ENCODE assay signal across 1 mouse cellular context in the genomic region with DNA sequence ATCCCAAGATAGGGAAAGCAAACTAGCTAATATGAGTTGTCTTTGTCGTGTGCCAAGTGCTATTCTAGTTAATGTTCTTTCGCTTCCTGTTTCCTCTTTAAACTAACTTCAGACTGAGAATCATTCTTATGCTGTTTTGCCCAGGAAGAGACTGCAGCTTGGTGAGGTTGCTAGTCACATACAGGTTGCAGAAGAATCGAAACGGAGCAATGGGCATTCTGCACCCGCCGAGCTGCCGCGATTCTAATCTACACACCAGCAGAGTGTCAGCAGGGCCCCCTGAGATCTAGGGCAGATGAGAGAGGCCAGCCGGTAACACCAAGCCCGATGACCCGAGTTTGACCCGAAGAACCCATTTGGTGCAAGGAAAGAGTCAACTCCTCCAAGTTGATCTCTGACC.
TF ChIP-seq lines count a peak whose summit lies in the region.

No protein-coding gene starts in this region.

TF ChIP-seq in CH12.LX, 34 proteins besides CTCF, POLR2A, EP300 and RAD21 (continued from another document):
- TF ChIP-seq USF2 (conservative IDR thresholded peaks at IDR 0.05; ENCODE audit: low read depth, low read length) (no peak), HCFC1 (IDR thresholded peaks at IDR 0.05; ENCODE audit: low read depth, low read length) (no peak), ELF1 (IDR thresholded peaks at IDR 0.05; ENCODE audit: low read depth, low read length) (peak; percentile 54; the same call in 1 of the 2 replicates), NELFE (IDR thresholded peaks at IDR 0.05; ENCODE audit: low read depth, low read length) (no peak), ZNF384 (IDR thresholded peaks at IDR 0.05; ENCODE audit: low read depth, low read length) (no peak), SIN3A (IDR thresholded peaks at IDR 0.05; ENCODE audit: low read length) (no peak), MYC (IDR thresholded peaks at IDR 0.05; ENCODE audit: low read depth, low read length) (peak; percentile 29; the same call in 1 of the 2 replicates), CHD2 (IDR thresholded peaks at IDR 0.05; ENCODE audit: low read length) (no peak), MEF2A (IDR thresholded peaks at IDR 0.05; ENCODE audit: borderline replicate concordance, low read depth, low read length) (no peak), USF1 (IDR thresholded peaks at IDR 0.05; ENCODE audit: low read depth, low read length) (no peak), TBP (conservative IDR thresholded peaks at IDR 0.05; ENCODE audit: low read depth, low read length) (0 out of 2 replicates have a peak, but pooled peaks have one; percentile 29), RCOR1 (conservative IDR thresholded peaks at IDR 0.05; ENCODE audit: low read depth, low read length) (no peak), UBTF (IDR thresholded peaks at IDR 0.05; ENCODE audit: low read depth, low read length) (no peak), ZC3H11A (IDR thresholded peaks at IDR 0.05; ENCODE audit: low read depth, low read length) (no peak)
